11 mouse cellular contexts compared by ENCODE assay signal in the genomic region with DNA sequence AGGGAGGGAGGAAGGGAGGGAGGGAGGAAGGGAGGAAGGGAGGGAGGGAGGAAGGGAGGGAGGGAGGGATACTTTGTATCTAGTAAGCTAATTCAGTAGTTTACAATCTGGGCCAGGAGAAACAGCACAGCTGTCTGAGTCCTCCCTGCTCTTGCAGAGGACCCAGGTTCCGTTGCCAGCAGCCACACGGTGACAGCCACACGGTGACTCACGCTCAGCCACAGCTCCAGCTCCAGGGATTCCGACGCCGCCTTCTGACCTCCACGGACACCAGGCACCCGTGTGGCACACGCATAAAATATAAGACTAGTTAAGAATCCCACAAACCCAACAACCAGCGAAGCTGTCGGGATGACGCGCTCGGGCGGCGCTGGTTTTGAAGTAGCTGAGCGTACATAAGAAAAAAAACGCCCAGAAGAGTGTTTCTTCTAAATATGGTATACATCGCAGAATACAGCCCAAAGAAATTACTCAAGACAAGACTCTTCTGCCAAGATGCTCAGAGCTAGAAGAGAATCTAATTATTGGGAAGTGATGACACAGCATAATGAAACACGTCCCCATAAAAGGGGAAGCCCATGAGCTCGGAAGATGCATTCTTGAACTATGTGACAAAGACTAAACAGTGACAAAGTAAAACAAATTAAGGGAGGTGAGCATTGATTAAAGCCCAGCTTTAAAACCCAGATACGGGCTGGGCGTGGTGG. TPM values are rescaled to one million over a fixed set of nuclear protein-coding genes. Genes with fewer than 3 reads are reported as not detected.
DNase-seq lines count a peak whose midpoint lies in the region; ATAC-seq and TF ChIP-seq lines count a peak whose summit lies in the region.
"Had no signal": no experiment of that assay in that cellular context is flagged by ENCODE, and none has a peak within 500 bp of the region (broad histone marks: within the 10 kb centered on the region; RNA-seq: fewer than 3 reads in every experiment).

No protein-coding gene starts in this region.

- H3K36me3 ChIP-seq in heart, embryonic 12.5 days: peaks cover 26% of the 10 kb centered on the region
- H3K36me3 ChIP-seq in intestine, embryonic 15.5 days: peaks cover 6% of the 10 kb centered on the region; the same call in 1 of the 2 replicates
- H3K36me3 ChIP-seq in neural tube, embryonic 15.5 days: peaks cover 6% of the 10 kb centered on the region; the same call in 1 of the 2 replicates
- H3K36me3 ChIP-seq in midbrain, embryonic 11.5 days (ENCODE audit: control insufficient read depth, insufficient read depth, low read length): no peaks in the 10 kb centered on the region

- no peak overlapping the region for H3K27ac ChIP-seq in heart, embryonic 12.5 days (ENCODE audit: poor library complexity, severe bottlenecking)
- peak overlapping the region; percentile 89 for H3K27ac ChIP-seq in bone marrow macrophage, adult 2 months (ENCODE audit: insufficient read depth, low read depth, low read length)
- H3K27ac ChIP-seq in intestine, embryonic 15.5 days: peak overlapping the region; percentile 44; the same call in 1 of the 2 replicates
- H3K27ac ChIP-seq in neural tube, embryonic 15.5 days (replicated peaks): 0 out of 2 replicates have a peak overlapping the region, but pooled peaks have one; percentile 3
- H3K27ac ChIP-seq in midbrain, embryonic 11.5 days (ENCODE audit: low read depth, low read length): no peak overlapping the region
- H3K27ac ChIP-seq: embryonic facial prominence, embryonic 13.5 days; liver, embryonic 12.5 days had no signal

- no peaks in the 10 kb centered on the region; the same call in 1 of the 2 replicates for H3K9me3 ChIP-seq in heart, embryonic 12.5 days (replicated peaks)
- no peaks in the 10 kb centered on the region for H3K9me3 ChIP-seq in intestine, embryonic 15.5 days
- no peaks in the 10 kb centered on the region for H3K9me3 ChIP-seq in neural tube, embryonic 15.5 days (replicated peaks)
- no peaks in the 10 kb centered on the region for H3K9me3 ChIP-seq in midbrain, embryonic 11.5 days (ENCODE audit: control insufficient read depth, low read length)
- H3K9me3 ChIP-seq: liver, embryonic 12.5 days had no signal

- DNase-seq in heart, postnatal 36 days: peak; percentile 35 to 36
- no peak for DNase-seq in midbrain, embryonic 11.5 days (ENCODE audit: low spot score, missing footprints)
- DNase-seq in c-Kit-positive CD71-positive TER-119-positive erythroid progenitor cells, embryonic 14.5 days (ENCODE audit: low spot score): no peak
- DNase-seq: right cerebral cortex, postnatal 4 days; thymus, postnatal 4 days had no signal

- TF ChIP-seq POLR2A in bone marrow macrophage, adult 2 months (IDR thresholded peaks at IDR 0.05; ENCODE audit: borderline replicate concordance, low read depth, low read length): no peak

- 90% methylated on average over 24 of the region's 24 CpGs for WGBS in heart, embryonic 12.5 days
- WGBS in intestine, embryonic 15.5 days: 74% methylated on average over 24 of the region's 24 CpGs
- WGBS in neural tube, embryonic 15.5 days: 85% methylated on average over 24 of the region's 24 CpGs
- 95% methylated on average over 24 of the region's 24 CpGs for WGBS in midbrain, embryonic 11.5 days

- H3K4me2 ChIP-seq in heart, embryonic 12.5 days: no peak overlapping the region
- no peak overlapping the region for H3K4me2 ChIP-seq in intestine, embryonic 15.5 days (replicated peaks)
- no peak overlapping the region for H3K4me2 ChIP-seq in neural tube, embryonic 15.5 days
- H3K4me2 ChIP-seq in midbrain, embryonic 11.5 days: no peak overlapping the region
- H3K4me2 ChIP-seq: embryonic facial prominence, embryonic 13.5 days; liver, embryonic 12.5 days had no signal

- no peak overlapping the region for H3K4me3 ChIP-seq in heart, embryonic 12.5 days
- H3K4me3 ChIP-seq in bone marrow macrophage, adult 2 months (ENCODE audit: insufficient read depth, low read length): peak overlapping the region; percentile 56
- no peak overlapping the region for H3K4me3 ChIP-seq in intestine, embryonic 15.5 days (replicated peaks)
- no peak overlapping the region for H3K4me3 ChIP-seq in neural tube, embryonic 15.5 days (replicated peaks)
- no peak overlapping the region for H3K4me3 ChIP-seq in midbrain, embryonic 11.5 days (ENCODE audit: low read depth, low read length)
- H3K4me3 ChIP-seq: embryonic facial prominence, embryonic 13.5 days; liver, embryonic 12.5 days had no signal

- ATAC-seq in heart, embryonic 12.5 days (ENCODE audit: insufficient number of reproducible peaks, low FRiP score): no peak
- no peak for ATAC-seq in intestine, embryonic 15.5 days
- no peak for ATAC-seq in neural tube, embryonic 15.5 days (ENCODE audit: low FRiP score)
- no peak for ATAC-seq in midbrain, embryonic 11.5 days (ENCODE audit: low FRiP score)
- ATAC-seq: liver, embryonic 12.5 days had no signal

- no peak for TF ChIP-seq CTCF in bone marrow macrophage, adult 2 months (IDR thresholded peaks at IDR 0.05; ENCODE audit: low read depth, low read length)

- no peaks in the 10 kb centered on the region for H3K27me3 ChIP-seq in heart, embryonic 12.5 days (replicated peaks)
- no peaks in the 10 kb centered on the region for H3K27me3 ChIP-seq in intestine, embryonic 15.5 days (replicated peaks)
- no peaks in the 10 kb centered on the region for H3K27me3 ChIP-seq in neural tube, embryonic 15.5 days (replicated peaks)
- H3K27me3 ChIP-seq in midbrain, embryonic 11.5 days (ENCODE audit: control insufficient read depth, insufficient read depth, low read length): no peaks in the 10 kb centered on the region
- H3K27me3 ChIP-seq: embryonic facial prominence, embryonic 13.5 days; liver, embryonic 12.5 days had no signal

- intact Hi-C loops in heart, postnatal 36 days (cut with DNase I): loop anchor here (5.0 kb wide), 1 partner anchor 158 kb away; a partner anchor contains a TSS

- no peak overlapping the region for H3K9ac ChIP-seq in heart, embryonic 12.5 days
- H3K9ac ChIP-seq in intestine, embryonic 15.5 days: no peak overlapping the region
- H3K9ac ChIP-seq in neural tube, embryonic 15.5 days (replicated peaks): no peak overlapping the region
- no peak overlapping the region for H3K9ac ChIP-seq in midbrain, embryonic 11.5 days (ENCODE audit: low read length)
- H3K9ac ChIP-seq: embryonic facial prominence, embryonic 13.5 days; liver, embryonic 12.5 days had no signal

- peaks cover 17% of the 10 kb centered on the region for H3K4me1 ChIP-seq in heart, embryonic 12.5 days (replicated peaks)
- peaks cover 26% of the 10 kb centered on the region for H3K4me1 ChIP-seq in bone marrow macrophage, adult 2 months (ENCODE audit: control insufficient read depth, insufficient read depth, low read length)
- H3K4me1 ChIP-seq in intestine, embryonic 15.5 days (replicated peaks): peaks cover 17% of the 10 kb centered on the region
- H3K4me1 ChIP-seq in neural tube, embryonic 15.5 days: peaks cover 22% of the 10 kb centered on the region
- H3K4me1 ChIP-seq in midbrain, embryonic 11.5 days (ENCODE audit: control insufficient read depth, insufficient read depth, low read length): peaks cover 20% of the 10 kb centered on the region

RNA-seq across cellular contexts. Expression of a gene that starts 42.0 kb away (rescaled TPM):
- total RNA-seq in heart, postnatal 36 days (2021): 10 to 100 TPM; 17.6 to 18.0 TPM
- polyA plus RNA-seq in heart, embryonic 12.5 days (2016; fragmentation: Nextera tagmentation; extraction: Ambion mirVana): 53.9 and 55.4 TPM in 2 replicates
- 74.9 and 77.3 TPM in 2 replicates for polyA plus RNA-seq in bone marrow macrophage, adult 2 months (2012; ENCODE audit: insufficient read depth, insufficient read length, missing spikeins)
- polyA plus RNA-seq in intestine, embryonic 15.5 days (2015; fragmentation: Nextera tagmentation; extraction: Ambion mirVana): 48.1 and 49.5 TPM in 2 replicates
- 82.2 and 92.1 TPM in 2 replicates for polyA plus RNA-seq in neural tube, embryonic 15.5 days (2015; fragmentation: Nextera tagmentation; extraction: Ambion mirVana)
- 57.8 and 59.6 TPM in 2 replicates for polyA plus RNA-seq in midbrain, embryonic 11.5 days (2014; fragmentation: Nextera tagmentation; extraction: Ambion mirVana)

Comparison
In these comparisons a context has a peak if more than half of its experiments do, and no peak if none do; other contexts are left out.
1. DNase-seq: peak in heart, postnatal 36 days (2 of 2); none in midbrain, embryonic 11.5 days (single experiment) and c-Kit-positive CD71-positive TER-119-positive erythroid progenitor cells, embryonic 14.5 days (single experiment).
2. H3K27ac ChIP-seq: peak in bone marrow macrophage, adult 2 months (single experiment), intestine, embryonic 15.5 days (single experiment) and neural tube, embryonic 15.5 days (single experiment); none in heart, embryonic 12.5 days (single experiment) and midbrain, embryonic 11.5 days (single experiment).